Comparison of ENCODE assay signal across 38 mouse cellular contexts in genomic region chr19:59236046-59236445, GRCm38 (mm10). TPM values are rescaled to one million over a fixed set of nuclear protein-coding genes. Genes with fewer than 3 reads are reported as not detected.
"Had no signal": no experiment of that assay in that cellular context is flagged by ENCODE, and none has a peak within 500 bp of the region (broad histone marks: within the 10 kb centered on the region; RNA-seq: fewer than 3 reads in every experiment).

No protein-coding gene starts in this region.

- ATAC-seq: forebrain, embryonic 13.5 days; forebrain, embryonic 14.5 days; forebrain, embryonic 15.5 days; forebrain, embryonic 16.5 days; forebrain, postnatal 0 days had no signal

- H3K4me2 ChIP-seq: embryonic facial prominence, embryonic 12.5 days; embryonic facial prominence, embryonic 15.5 days; forebrain, embryonic 12.5 days; forebrain, embryonic 13.5 days; forebrain, embryonic 15.5 days had no signal

- H3K9me3 ChIP-seq: embryonic facial prominence, embryonic 12.5 days; embryonic facial prominence, embryonic 15.5 days; forebrain, embryonic 10.5 days; forebrain, embryonic 12.5 days; forebrain, embryonic 13.5 days; forebrain, embryonic 15.5 days had no signal

- H3K27me3 ChIP-seq: embryonic facial prominence, embryonic 12.5 days; forebrain, embryonic 13.5 days; forebrain, embryonic 15.5 days had no signal

- DNase-seq: cerebellum, adult 18-20 months; cerebellum, adult 2 months; cerebellum, adult 8-10 months; cerebellum, adult 9-10 months; cerebellum, adult 9-11 months; cerebellum, postnatal 10 days; cerebellum, postnatal 14 days; cerebellum, postnatal 25 days; cerebellum, postnatal 36 days; embryo, embryonic 11 days; forebrain, postnatal 0 days; gastrocnemius, adult 2 months; gastrocnemius, postnatal 10 days; gastrocnemius, postnatal 14 days; gastrocnemius, postnatal 25 days; gastrocnemius, postnatal 36 days; heart, adult 18-20 months had no signal

- H3K27ac ChIP-seq: embryonic facial prominence, embryonic 12.5 days; embryonic facial prominence, embryonic 15.5 days; forebrain, embryonic 10.5 days; forebrain, embryonic 12.5 days; forebrain, embryonic 13.5 days; forebrain, embryonic 15.5 days; gastrocnemius, adult 2 months; heart, adult 2 months had no signal

- H3K9ac ChIP-seq: embryonic facial prominence, embryonic 12.5 days; embryonic facial prominence, embryonic 15.5 days; forebrain, embryonic 12.5 days; forebrain, embryonic 13.5 days; forebrain, embryonic 15.5 days; forebrain, postnatal 0 days had no signal

- H3K4me1 ChIP-seq: embryonic facial prominence, embryonic 12.5 days; embryonic facial prominence, embryonic 15.5 days; forebrain, embryonic 12.5 days; forebrain, embryonic 13.5 days; forebrain, embryonic 15.5 days had no signal

- H3K36me3 ChIP-seq: embryonic facial prominence, embryonic 12.5 days; embryonic facial prominence, embryonic 15.5 days; forebrain, embryonic 10.5 days; forebrain, embryonic 12.5 days; forebrain, embryonic 15.5 days had no signal

- H3K4me3 ChIP-seq: embryonic facial prominence, embryonic 12.5 days; embryonic facial prominence, embryonic 15.5 days; erythroblast, embryonic 14.5 days; forebrain, embryonic 10.5 days; forebrain, embryonic 12.5 days; forebrain, embryonic 13.5 days; forebrain, embryonic 15.5 days; gastrocnemius, adult 2 months; heart, adult 2 months had no signal

RNA-seq across cellular contexts. Expression of gene Kcnk18, which starts 17.0 kb away (rescaled TPM):
- total RNA-seq: common myeloid progenitor, adult 5-6 weeks; forebrain, postnatal 0 days; gastrocnemius, adult 18-20 months; gastrocnemius, adult 2 months; gastrocnemius, adult 8-10 months; gastrocnemius, postnatal 10 days; gastrocnemius, postnatal 14 days; gastrocnemius, postnatal 25 days; gastrocnemius, postnatal 36 days; gastrocnemius, postnatal 4 days; granulocyte monocyte progenitor cell, adult 5-6 weeks; heart, adult 18-20 months; heart, adult 2 months; heart, adult 8-10 months had no signal
- polyA plus RNA-seq: cerebellum, adult 2 months; cortical plate, adult 2 months; embryonic facial prominence, embryonic 11.5 days; embryonic facial prominence, embryonic 12.5 days; embryonic facial prominence, embryonic 15.5 days; erythroblast, embryonic 14.5 days; forebrain, embryonic 10.5 days; forebrain, embryonic 11.5 days; forebrain, embryonic 12.5 days; forebrain, embryonic 13.5 days; forebrain, embryonic 14.5 days; forebrain, embryonic 15.5 days; forebrain, embryonic 16.5 days; frontal cortex, adult 2 months; gonadal fat pad, adult 2 months; heart, adult 2 months had no signal

RNA-seq across cellular contexts. Expression of gene Slc18a2, which starts 24.6 kb away (rescaled TPM):
- polyA plus RNA-seq: erythroblast, embryonic 14.5 days had no signal
